Mouse (Mus musculus): Measurements from ENCODE around the gene Tbc1d9b. TPM values are rescaled to one million over a fixed set of nuclear protein-coding genes. Genes with fewer than 3 reads are reported as not detected.

Tbc1d9b gene
- polyA plus RNA-seq, 1 experiment: 1.5 TPM

DNA sequence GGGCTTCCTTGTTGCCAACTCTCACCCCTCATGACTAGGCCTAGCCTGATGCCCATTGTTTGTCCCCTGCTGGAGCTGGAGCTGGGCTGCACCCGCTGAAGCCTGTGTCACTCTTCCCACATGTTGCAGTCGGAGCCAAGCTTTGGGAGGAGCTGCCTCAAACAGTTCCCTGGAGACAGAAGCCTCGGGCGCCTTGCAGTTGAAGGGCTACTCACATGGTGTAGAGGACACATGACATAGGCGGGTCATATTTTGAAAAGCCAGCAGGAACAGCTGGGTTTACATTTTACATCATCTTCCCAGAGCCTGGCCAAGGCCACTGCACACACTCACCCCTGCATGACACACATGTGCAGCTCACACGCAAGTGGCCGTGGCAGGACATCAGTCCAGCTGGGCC lies 18.0 kb downstream of the Tbc1d9b start:
- Histone ChIP-seq H3K27me3 (ENCODE audit: control insufficient read depth) (no peaks in the 10 kb centered on the region), H3K9me3 (ENCODE audit: control insufficient read depth, low read length) (no peaks in the 10 kb centered on the region), H3K4me1 (ENCODE audit: control insufficient read depth) (peaks cover 3% of the 10 kb centered on the region; the same call in 1 of the 2 replicates), H3K4me3 (replicated peaks) (no peak overlapping the region), H3K36me3 (ENCODE audit: control insufficient read depth) (peaks cover 86% of the 10 kb centered on the region)
- TF ChIP-seq TAL1 (IDR thresholded peaks at IDR 0.05; ENCODE audit: low read length) (no peak), GATA1 (IDR thresholded peaks at IDR 0.05; ENCODE audit: low read length) (no peak)

DNA sequence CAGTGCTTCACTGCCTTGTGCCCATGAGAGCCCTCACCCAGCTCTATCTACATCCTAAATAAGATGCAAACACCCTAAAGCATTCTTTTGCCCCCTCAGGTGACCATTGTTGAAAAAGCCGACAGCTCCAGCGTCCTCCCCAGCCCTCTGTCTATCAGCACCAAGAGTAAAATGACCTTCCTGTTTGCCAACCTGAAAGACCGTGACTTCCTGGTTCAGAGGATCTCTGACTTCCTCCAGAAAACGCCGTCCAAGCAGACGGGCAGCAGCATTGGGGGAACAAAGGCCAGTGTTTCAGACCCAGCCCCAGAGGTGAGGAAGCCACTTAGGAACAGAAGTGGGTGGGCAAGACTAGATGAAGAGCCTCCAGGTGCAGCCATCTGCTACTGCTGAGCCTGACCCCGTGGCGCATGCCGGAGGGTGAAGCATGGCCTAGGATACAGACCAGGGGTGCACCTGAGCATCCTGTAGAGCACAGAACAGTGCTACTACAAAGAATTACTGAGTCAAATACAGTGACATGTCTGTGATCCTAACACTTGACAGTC lies 18.5 kb downstream of the Tbc1d9b start:
- no peaks in the 10 kb centered on the region for H3K27me3 ChIP-seq (ENCODE audit: control insufficient read depth)
- no peaks in the 10 kb centered on the region for H3K9me3 ChIP-seq (ENCODE audit: control insufficient read depth, low read length)
- peaks cover 3% of the 10 kb centered on the region; the same call in 1 of the 2 replicates for H3K4me1 ChIP-seq (ENCODE audit: control insufficient read depth)
- peaks cover 88% of the 10 kb centered on the region for H3K36me3 ChIP-seq (ENCODE audit: control insufficient read depth)
- H3K4me3 ChIP-seq (replicated peaks): no peak overlapping the region
- TF ChIP-seq TAL1 (IDR thresholded peaks at IDR 0.05; ENCODE audit: low read length) (no peak), GATA1 (IDR thresholded peaks at IDR 0.05; ENCODE audit: low read length) (no peak)

DNA sequence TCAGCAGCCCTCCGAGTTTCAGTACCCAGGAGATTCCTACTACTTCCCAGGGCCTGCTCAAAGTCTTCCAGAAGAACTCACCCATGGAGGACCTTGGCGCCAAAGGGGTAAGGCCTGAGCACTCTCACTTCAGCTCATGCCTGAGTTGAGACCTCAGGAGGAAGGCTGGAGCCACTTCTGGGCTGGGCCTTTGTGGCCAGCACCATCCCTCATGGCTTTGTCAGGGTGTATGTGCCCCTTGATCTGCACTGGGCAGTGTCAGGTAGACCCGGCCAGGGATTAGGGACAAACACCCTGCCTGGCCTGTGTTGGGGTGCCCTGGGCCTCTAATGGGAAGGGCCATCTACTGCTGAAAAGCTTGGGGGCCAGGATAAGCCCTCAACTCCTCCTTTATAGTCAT lies 20.2 kb downstream of the Tbc1d9b start:
- peaks cover 85% of the 10 kb centered on the region for H3K36me3 ChIP-seq (ENCODE audit: control insufficient read depth)
- H3K4me1 ChIP-seq (ENCODE audit: control insufficient read depth): peaks cover 3% of the 10 kb centered on the region; the same call in 1 of the 2 replicates
- no peak for TF ChIP-seq TAL1 (IDR thresholded peaks at IDR 0.05; ENCODE audit: low read length)
- no peak for TF ChIP-seq GATA1 (IDR thresholded peaks at IDR 0.05; ENCODE audit: low read length)
- no peaks in the 10 kb centered on the region for H3K9me3 ChIP-seq (ENCODE audit: control insufficient read depth, low read length)
- no peaks in the 10 kb centered on the region for H3K27me3 ChIP-seq (ENCODE audit: control insufficient read depth)
- H3K4me3 ChIP-seq (replicated peaks): no peak overlapping the region

DNA sequence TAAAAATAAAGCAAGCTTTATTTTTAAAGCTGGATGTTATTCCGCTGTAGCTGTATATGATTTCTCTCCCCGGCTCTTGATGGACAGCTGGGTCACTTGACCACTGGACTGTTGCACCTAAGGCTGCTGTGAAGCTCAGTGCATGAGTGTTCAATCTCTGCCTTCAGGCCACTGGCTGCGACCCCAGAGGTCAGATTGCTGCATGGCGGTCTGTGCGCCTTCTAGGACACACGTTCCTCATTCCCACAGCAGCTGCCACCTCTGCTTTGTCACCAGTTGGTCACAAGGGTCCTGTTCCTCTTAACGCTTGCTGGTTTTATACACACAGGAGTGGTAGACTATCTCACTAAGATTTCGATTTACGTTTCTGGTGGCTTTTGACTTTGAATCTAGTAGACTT lies 23.0 kb downstream of the Tbc1d9b start:
- H3K4me1 ChIP-seq (ENCODE audit: control insufficient read depth): no peaks in the 10 kb centered on the region
- peaks cover 89% of the 10 kb centered on the region for H3K36me3 ChIP-seq (ENCODE audit: control insufficient read depth)
- no peaks in the 10 kb centered on the region for H3K9me3 ChIP-seq (ENCODE audit: control insufficient read depth, low read length)
- no peak for TF ChIP-seq GATA1 (IDR thresholded peaks at IDR 0.05; ENCODE audit: low read length)
- TF ChIP-seq TAL1 (IDR thresholded peaks at IDR 0.05; ENCODE audit: low read length): no peak
- no peak overlapping the region for H3K4me3 ChIP-seq (replicated peaks)
- no peaks in the 10 kb centered on the region for H3K27me3 ChIP-seq (ENCODE audit: control insufficient read depth)

DNA sequence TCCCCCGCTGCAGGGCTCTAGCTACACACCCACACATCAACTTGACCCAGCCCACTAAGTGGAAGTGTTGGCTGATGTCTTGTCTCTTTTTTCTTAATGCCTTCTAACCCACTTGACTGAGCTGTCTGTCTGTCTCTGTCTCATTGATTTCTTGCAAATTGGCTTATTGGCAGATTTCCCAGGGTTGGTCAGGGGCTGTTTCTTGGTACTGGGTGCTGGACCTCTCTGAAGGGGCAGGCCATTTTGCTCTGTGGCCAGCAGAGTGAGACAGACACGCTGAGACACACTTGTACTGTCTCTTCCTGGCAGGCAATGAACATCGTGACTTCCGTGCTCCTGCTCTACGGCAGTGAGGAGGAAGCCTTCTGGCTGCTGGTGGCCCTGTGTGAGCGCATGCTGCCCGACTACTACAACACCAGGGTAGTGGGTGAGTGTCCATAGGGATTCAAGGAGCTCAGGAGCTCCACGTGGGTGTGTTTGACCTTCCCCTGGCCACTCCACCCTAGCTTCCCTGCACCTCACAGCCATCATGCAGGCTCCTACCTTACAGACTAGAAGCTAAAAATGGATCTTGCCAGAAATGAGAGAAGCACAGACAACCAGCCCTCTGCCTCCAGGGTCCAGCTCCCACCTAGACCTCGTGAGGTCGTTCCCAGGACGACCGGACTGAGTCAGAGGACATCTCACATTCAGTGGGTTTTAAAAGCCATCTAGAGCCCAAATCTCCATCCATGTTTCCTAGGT lies 23.8 kb downstream of the Tbc1d9b start:
- TF ChIP-seq GATA1 (IDR thresholded peaks at IDR 0.05; ENCODE audit: low read length) (no peak), TAL1 (IDR thresholded peaks at IDR 0.05; ENCODE audit: low read length) (no peak)
- Histone ChIP-seq H3K27me3 (ENCODE audit: control insufficient read depth) (no peaks in the 10 kb centered on the region), H3K9me3 (ENCODE audit: control insufficient read depth, low read length) (no peaks in the 10 kb centered on the region), H3K4me3 (replicated peaks) (no peak overlapping the region), H3K36me3 (ENCODE audit: control insufficient read depth) (peaks cover 89% of the 10 kb centered on the region), H3K4me1 (ENCODE audit: control insufficient read depth) (no peaks in the 10 kb centered on the region)

DNA sequence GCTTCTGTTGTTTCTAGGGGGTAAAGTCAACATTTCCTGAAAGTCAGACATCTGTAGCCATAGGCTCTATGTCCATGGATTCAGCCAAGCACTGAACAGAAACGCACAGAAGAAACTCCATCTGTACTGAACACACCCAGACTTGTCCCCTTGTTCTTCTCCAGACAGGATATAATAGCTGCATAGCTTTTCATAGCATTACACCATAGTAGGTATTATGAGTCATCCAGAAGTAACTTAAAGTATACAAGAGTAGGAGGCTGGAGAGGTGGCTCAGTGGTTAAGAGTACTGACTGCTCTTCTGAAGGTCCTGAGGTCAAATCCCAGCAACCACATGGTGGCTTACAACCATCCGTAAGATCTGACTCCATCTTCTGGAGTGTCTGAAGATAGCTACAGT lies 24.6 kb downstream of the Tbc1d9b start:
- no peaks in the 10 kb centered on the region for H3K4me1 ChIP-seq (ENCODE audit: control insufficient read depth)
- no peaks in the 10 kb centered on the region for H3K27me3 ChIP-seq (ENCODE audit: control insufficient read depth)
- no peak for TF ChIP-seq TAL1 (IDR thresholded peaks at IDR 0.05; ENCODE audit: low read length)
- no peak for TF ChIP-seq GATA1 (IDR thresholded peaks at IDR 0.05; ENCODE audit: low read length)
- no peaks in the 10 kb centered on the region for H3K9me3 ChIP-seq (ENCODE audit: control insufficient read depth, low read length)
- no peak overlapping the region for H3K4me3 ChIP-seq (replicated peaks)
- H3K36me3 ChIP-seq (ENCODE audit: control insufficient read depth): peaks cover 90% of the 10 kb centered on the region

DNA sequence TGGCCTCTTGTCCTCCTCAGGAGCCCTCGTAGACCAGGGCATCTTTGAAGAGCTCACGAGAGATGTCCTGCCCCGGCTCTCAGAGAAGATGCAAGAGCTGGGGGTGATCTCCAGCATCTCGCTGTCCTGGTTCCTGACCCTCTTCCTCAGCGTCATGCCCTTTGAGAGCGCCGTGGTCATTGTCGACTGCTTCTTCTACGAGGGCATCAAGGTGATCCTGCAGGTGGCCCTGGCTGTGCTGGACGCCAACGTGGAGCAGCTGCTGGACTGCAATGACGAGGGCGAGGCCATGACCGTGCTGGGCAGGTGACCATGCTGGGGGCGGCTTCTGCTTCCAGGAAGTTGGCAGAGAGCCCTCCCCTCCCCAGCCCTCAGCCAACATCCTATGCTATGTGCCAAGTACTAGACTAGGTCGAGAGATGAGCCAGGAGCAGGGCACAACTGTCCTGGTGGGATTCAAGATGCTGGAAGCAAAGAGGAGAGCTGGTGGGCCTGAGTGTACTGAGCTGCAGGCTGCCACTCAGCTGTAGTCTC lies 25.6 kb downstream of the Tbc1d9b start:
- TF ChIP-seq TAL1 (IDR thresholded peaks at IDR 0.05; ENCODE audit: low read length) (no peak), GATA1 (IDR thresholded peaks at IDR 0.05; ENCODE audit: low read length) (no peak)
- Histone ChIP-seq H3K9me3 (ENCODE audit: control insufficient read depth, low read length) (no peaks in the 10 kb centered on the region), H3K4me3 (replicated peaks) (no peak overlapping the region), H3K36me3 (ENCODE audit: control insufficient read depth) (peaks cover 88% of the 10 kb centered on the region), H3K4me1 (ENCODE audit: control insufficient read depth) (peaks cover 4% of the 10 kb centered on the region), H3K27me3 (ENCODE audit: control insufficient read depth) (no peaks in the 10 kb centered on the region)

DNA sequence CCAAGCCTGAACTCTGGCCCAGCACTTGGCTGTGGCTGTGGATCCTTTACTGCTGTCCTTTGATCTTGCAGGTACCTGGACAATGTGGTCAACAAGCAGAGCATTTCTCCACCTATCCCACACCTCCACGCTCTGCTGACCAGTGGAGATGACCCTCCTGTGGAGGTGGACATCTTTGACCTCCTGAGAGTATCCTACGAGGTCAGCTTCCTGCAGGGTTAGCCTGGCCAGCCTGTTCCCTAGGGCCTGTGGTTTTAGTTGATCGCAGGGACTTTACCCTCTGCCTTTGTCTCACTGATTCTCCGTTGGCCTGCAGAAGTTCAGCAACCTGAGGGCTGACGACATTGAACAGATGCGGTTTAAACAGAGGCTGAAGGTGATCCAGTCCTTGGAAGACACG lies 27.1 kb downstream of the Tbc1d9b start:
- H3K27me3 ChIP-seq (ENCODE audit: control insufficient read depth): no peaks in the 10 kb centered on the region
- peaks cover 88% of the 10 kb centered on the region for H3K36me3 ChIP-seq (ENCODE audit: control insufficient read depth)
- H3K4me1 ChIP-seq (ENCODE audit: control insufficient read depth): peaks cover 7% of the 10 kb centered on the region
- no peak overlapping the region for H3K4me3 ChIP-seq (replicated peaks)
- no peaks in the 10 kb centered on the region for H3K9me3 ChIP-seq (ENCODE audit: control insufficient read depth, low read length)
- TF ChIP-seq TAL1 (IDR thresholded peaks at IDR 0.05; ENCODE audit: low read length) (no peak), GATA1 (IDR thresholded peaks at IDR 0.05; ENCODE audit: low read length) (no peak)

DNA sequence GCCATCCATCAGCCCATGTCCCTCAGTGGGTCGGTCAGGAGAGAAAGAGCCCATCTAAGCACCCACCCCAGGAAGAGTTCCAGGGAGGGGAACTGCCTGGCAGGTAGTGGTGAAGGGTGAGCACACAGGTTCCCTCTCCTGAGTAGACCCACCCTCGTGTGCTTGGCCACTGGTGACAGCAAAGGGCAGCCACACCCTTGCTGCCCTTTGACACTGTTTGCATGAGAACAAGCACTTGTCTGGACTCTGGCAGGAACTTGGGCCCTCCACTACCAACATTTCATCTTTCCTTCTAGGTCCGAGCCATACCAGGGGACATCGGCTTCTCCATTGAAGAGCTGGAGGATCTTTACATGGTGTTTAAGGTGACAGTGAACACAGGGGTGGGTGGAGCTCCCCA lies 28.2 kb downstream of the Tbc1d9b start:
- H3K4me3 ChIP-seq (replicated peaks): no peak overlapping the region
- H3K4me1 ChIP-seq (ENCODE audit: control insufficient read depth): peaks cover 7% of the 10 kb centered on the region
- H3K27me3 ChIP-seq (ENCODE audit: control insufficient read depth): no peaks in the 10 kb centered on the region
- no peaks in the 10 kb centered on the region for H3K9me3 ChIP-seq (ENCODE audit: control insufficient read depth, low read length)
- H3K36me3 ChIP-seq (ENCODE audit: control insufficient read depth): peaks cover 91% of the 10 kb centered on the region
- TF ChIP-seq TAL1 (IDR thresholded peaks at IDR 0.05; ENCODE audit: low read length) (no peak), GATA1 (IDR thresholded peaks at IDR 0.05; ENCODE audit: low read length) (no peak)

All from erythroblast, embryonic 14.5 days (primary cell).